Mouse (Mus musculus): Measurements from ENCODE around the gene Zfp423.
"Not testable (repeated sequence)": the region's sequence is repeated elsewhere in the genome, so short reads cannot be mapped to it uniquely, and the experiment has no call there.

The Zfp423 gene

DNA sequence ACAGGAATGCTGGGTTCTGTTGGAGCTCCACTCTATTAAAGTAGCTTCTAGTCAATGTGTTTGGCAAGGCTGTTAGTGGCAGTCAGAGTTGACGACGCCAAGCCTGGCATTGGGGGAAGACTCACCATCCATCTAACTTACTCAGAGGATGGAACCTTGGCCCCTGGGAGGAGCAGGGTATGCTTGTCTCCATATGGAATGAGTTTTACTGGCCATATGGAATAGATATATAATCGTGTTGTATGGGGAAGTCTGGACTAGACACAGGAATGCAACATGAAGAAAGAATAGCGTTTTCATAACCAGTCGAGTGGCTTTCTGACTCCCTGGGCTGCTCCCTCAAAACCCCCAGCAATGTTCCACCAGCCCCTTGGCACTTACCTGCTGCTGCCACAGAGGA, 55.3 kb downstream of the Zfp423 start:
- no peak for DNase-seq (ENCODE audit: low read depth)

DNA sequence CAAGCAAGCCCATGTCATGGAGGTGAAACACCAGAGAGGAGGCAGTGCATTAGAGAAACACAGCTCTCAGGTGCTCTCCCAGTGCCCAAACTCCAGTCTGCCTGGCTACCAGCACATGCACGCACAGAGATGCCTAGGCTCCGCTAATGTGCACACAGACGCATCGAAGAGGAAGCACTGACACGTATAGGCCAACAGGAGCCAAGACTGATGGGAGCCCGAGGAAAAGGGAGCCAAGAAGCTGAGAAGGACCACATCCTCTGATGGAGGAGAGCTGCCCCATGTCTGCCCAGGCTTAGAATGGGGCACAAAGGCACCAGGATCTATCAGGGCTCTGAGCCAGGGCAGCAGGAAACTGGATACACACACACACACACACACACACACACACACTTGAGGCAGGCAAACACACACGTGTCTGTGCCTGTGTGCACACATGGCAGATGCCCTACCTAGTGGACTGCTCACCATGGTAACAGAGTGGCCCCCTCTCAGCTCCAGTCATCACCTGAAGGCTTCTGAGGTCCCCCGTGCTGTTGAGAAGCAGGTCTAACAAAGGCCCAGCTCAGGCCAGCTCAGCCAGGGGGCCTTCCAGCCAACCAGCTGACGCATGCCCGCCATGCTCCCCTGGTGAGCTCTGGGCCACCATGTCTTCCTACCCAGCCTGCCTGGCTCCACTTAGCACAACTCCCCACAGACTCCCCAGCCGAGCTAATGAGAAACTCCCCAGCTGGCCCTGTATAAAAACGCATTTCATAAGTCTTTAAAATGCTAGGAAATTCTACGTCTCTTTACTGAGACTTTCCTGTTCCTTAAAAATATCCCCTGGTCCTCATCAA, 64.0 kb downstream of the Zfp423 start:
- DNase-seq (ENCODE audit: low read depth), result no peak

DNA sequence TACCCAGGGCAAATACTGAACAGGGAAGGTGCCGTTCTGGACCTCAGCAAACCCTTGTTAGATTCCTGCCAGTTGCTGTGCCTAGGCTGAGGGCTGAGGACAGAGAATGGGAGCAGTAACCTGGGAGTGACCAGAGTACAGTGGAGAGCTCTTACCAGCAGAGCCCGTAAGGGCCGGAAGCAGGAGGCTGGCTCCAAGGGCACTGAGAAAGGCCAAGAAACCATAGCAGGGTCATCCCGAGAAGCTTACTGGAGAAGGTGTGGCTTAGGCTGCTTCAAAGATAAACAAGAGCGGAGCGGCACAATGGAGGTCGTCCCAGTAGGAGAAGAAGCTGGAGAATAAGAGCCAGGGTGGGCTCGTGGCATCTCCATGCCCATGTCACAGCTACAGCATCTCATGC, 65.1 kb downstream of the Zfp423 start:
- no peak for DNase-seq (ENCODE audit: low read depth)

DNA sequence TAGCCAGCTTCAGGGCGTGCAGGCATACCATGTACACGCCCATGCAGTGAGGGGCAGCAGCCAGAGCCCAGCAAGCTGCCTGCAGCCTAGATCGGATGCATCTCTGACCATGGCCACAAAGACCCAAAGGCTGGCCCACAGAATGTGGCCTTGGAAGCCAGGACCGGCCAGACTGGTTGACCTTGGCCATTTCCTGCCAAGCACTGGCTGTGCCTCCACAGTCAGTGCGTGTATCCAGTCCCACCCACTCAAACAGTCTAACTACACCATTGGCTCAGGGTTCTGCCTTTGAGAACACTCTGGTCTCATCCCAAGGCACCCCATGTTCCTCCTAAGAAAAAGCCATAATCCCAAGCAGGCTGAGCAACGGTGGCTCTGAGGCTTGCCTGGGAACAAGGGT, 65.8 kb downstream of the Zfp423 start:
- DNase-seq (ENCODE audit: low read depth), result no peak

DNA sequence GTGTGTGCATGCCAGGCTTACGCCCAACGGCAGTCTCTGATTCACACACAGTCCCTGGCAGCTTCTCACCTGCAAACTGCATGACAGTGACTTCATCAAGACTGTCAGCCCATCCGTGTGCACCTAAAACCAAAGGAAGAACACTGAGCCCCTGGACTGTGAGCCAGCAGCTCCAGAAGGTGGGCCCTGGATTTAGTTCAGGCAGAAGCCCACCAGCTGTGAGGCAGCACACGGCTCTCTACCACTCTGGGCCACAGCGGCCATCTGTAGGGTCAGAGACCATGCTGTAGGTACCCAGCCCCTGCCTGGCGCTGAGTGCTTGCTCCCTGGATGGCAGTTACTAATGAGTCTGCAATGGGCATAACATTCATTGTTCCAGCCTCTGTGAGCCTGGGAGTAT, 66.5 kb downstream of the Zfp423 start:
- DNase-seq (ENCODE audit: low read depth), result no peak

DNA sequence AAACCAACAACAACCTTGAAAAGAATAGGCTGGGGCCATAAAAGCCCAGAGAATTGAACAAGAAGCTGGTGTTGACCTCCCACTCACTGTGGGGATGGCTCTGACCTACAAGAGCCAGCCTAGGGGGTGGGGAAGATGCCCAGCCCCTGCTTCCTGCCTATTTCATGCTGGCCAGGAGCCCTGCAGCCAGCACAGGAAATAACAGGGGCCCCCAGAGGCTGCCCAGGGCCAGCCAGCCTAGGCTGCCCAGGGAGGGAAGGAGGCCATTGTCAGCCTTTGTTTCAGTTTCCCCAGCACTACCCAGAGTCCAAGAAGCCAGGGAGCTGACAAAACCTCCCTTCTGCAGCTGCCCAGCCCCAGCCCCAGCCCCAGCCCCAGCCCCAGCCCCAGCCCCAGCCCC, 67.5 kb downstream of the Zfp423 start:
- DNase-seq (ENCODE audit: low read depth), result no peak

DNA sequence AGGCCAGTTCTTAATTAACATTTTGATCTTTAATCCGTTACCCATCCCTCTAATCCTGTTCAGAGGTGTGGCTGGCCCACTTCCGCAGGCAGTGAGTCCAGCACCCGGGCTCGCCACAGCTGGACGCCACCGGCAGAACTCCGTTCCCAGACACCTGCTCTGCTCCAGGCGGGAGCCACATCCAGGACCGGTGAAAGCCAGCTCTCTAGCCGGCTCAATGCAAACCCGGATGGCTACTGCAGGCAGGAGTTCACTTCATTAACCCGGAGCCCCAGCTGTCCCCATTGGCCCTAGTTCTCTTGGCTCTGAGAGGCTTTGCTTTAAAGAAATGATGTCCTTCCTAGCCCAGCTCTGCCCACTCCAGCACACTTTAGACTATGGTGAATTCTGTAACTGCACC, 71.4 kb downstream of the Zfp423 start:
- DNase-seq (ENCODE audit: low read depth), result no peak

DNA sequence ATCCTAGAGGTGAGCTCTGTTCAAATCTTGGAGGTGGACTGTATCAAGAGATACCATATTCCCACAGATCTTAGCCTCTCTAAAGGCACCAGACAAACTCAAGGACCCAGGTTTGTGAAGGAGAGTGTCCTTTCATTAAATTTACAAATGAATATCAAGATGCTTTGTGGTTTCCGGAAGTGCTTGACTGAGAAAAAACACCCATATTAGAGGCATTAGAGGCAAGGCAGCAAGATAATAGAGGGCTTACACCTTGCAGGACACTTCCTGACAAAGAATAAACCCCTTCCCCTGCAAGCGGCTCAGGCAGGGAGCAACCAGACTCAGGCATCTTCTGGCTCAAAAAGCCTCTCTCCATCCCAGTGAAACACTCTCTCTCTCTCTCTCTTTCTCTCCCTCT, 78.3 kb downstream of the Zfp423 start:
- no peak for DNase-seq (ENCODE audit: low read depth)

DNA sequence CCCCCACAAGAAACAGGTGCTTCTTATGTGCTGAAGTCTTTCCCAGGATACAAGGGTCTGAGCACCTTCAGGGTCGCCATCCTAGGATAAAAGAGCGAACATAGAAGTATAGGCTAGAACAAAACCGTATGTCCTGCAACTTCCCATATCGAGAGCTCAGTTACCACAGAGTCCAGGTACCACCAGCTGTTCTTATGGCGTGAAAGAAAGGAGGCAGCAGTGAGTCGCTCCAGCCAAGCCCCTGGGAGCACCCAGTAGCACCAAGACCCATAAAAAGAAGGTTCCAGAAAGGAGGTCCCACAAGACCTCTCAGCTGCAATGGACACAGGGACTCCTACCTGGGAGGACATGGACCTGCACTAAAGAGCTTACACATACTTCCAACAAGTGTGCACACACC, 83.5 kb downstream of the Zfp423 start:
- no peak for DNase-seq (ENCODE audit: low read depth)

DNA sequence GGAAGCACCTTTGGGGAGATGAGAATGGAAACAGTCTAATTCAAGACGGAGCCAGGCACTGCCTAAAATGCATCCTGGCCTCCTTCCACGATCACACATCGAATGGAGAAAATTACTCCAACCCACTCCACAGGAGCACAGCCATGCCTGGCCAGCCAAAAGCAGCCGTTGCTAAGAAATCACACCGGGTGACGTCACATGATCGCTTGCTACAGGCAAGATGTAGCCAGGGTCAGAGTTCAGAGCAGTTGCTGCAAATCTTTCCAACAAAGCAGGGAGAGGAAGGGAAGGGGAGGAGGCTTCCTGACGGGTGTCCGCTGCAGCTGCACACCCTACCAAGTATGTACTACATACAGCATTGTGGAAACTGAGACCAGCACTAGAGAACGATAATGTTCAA, 83.9 kb downstream of the Zfp423 start:
- DNase-seq (ENCODE audit: low read depth), result peak; percentile 10

DNA sequence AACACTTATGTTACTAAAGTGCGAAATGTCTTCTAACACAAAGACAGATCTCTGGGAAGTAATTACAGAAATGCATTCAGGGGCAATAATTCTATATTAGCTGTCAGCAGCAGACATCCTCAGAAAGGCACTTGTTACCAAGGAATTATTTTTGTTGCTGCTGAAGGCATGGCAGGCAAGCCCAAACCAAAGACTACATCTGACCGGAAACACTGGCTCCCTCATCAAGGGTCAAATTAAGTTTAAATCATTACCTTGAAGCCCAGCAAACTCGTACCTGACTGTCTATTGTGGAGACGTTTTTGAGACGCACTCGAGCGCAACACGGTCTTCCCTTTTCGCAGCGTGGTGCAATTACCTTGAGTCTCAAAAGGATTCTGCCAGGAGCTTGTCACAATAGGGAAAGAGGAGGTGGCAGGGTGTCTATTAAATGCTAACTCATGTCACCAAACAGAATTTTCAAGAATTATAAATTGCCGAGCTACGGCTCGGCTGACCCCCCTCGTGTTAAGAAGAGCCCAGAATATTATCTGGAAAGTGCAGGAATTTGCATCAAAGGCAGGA, 86.3 kb downstream of the Zfp423 start:
- DNase-seq (ENCODE audit: low read depth), result no peak

DNA sequence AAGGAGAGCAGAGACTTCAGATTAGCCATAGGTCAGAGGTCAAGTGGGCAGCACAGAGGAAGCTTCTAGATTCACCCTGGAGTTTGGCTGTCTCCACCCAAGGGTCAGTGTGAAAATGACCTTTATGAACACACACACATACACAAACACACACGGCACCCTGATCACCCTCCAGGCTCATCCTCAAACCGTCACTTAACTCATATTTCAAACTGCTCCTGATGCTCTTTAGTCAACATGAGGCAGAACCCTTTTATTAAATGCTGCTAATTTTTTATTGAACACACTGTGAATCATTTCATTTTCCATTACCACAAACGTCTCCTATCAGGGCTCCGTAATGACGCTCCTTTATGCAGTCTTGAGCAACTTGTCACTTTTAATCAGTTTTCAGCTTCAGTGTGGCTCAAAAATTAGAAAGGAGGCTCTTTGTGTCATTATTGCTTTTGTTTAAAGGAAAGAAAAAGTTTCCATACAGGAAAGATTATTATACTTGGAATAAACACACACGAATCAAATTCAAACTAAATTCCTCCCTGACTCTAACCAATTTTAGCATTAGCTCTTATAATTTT, 87.0 kb downstream of the Zfp423 start:
- no peak for DNase-seq (ENCODE audit: low read depth)

DNA sequence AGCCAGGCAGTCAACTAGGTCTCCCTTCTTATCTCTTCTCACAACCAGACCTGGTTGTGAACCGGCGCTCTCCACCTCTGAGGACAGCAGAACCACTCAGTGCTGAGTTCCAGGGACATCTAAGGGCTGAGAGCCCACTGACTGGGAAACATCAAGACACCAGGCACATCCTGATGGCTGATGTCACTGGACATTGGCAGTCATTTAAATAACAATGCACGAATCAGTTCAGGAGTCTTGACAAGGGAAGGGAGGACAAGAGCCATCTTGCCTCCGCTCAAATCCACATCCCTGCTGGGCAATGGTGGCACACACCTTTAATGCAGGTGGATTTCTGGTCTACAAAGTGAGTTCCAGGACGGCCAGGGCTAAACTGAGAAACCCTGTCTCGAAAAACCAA, 92.8 kb downstream of the Zfp423 start:
- DNase-seq (ENCODE audit: low read depth), result no peak

DNA sequence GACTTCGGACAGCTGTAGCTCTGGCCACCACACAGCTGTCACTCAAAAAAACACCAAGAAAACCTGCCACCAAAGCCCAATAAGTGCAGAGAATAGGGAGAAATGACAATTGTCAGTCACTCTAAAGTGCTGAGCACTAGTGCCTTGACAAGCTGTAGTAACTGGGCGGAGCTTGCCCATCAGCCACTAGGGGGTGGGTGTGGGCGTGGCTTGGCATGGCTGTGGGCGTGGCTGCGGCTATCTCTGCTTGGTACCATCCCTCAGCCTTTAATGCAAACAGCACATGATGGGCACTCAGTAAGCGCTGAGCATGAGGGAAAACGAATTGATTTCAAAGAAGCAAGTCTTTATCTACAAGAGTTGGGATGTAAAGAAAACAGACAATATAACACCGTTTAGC, 95.2 kb downstream of the Zfp423 start:
- DNase-seq (ENCODE audit: low read depth), result no peak

DNA sequence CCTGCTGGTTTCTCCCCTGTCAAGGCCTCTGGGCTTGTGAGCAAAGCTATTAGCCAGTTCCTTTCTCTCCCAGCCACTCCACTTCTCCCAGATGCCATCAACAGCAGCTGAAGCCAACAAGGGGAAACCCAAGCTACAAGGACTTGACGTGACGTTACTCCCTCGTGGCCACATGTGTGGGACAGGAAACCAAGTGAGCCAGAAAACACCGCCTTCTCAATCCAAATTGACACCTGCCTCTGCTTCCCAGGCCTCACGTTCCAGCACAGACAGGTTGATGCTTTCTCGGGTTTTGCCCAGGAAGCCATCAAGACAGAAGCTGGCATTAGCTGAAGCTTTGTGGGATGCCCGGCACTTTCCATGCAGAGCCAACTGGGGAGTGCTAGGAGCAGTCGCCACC, 96.3 kb downstream of the Zfp423 start:
- DNase-seq (ENCODE audit: low read depth), result no peak

DNA sequence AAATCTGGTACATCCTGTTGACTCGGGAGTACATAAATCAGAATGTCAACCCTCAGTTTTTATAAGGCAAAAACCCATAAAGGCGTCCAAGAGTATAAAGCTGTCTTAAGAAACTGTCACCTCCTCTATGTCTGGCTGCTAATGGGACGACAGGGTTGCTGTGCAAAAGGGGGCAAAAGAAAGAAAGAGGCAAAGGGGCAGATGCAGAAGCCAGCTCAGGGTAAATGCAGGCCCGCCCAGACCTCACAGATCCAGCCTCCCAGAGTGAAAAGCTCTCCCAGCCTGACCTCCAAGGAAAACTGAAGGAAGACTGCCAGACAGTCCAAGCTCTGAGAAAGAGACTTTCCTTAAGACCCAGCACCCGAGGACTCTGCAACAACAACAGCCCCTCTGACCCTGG, 97.7 kb downstream of the Zfp423 start:
- no peak for DNase-seq (ENCODE audit: low read depth)

DNA sequence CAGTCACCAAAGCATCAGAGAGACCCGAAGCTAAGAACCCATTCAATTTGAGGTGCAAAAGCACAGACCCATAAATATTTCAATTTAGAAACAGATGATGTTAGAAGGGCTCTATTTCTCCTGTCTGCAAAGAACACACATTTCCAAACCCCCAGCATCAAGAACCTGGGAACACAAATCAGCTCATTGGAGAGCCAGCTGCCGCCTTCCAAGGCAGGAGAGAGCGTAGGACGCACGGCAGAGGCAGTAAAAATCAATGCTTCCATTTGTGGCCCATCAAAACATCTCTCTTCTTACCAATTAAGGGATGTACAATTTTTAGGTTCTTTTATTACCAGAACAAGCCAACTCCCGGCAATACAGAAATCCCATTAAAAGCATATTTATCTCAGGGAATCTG, 98.5 kb downstream of the Zfp423 start:
- no peak for DNase-seq (ENCODE audit: low read depth)

DNA sequence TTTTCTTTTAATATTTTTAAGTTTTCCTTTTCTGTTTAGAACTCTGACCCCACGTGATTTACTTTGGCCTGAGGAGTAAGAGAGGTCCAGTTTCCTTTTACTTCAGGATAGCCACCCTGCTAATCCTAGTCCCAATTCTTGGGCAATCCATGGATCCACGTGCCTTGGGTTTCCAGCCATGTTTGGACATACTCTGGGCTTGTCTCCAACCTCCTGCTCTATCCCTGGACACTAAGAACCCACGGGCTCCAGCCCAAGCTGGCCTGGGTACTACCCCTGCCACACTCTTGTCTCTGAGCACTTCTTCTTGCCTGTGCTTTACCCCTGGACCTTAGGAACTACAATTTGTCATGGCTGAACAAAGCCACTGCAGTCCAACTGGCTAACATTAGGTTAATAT, 107.5 kb downstream of the Zfp423 start:
- DNase-seq (ENCODE audit: low read depth), result peak; percentile 4

DNA sequence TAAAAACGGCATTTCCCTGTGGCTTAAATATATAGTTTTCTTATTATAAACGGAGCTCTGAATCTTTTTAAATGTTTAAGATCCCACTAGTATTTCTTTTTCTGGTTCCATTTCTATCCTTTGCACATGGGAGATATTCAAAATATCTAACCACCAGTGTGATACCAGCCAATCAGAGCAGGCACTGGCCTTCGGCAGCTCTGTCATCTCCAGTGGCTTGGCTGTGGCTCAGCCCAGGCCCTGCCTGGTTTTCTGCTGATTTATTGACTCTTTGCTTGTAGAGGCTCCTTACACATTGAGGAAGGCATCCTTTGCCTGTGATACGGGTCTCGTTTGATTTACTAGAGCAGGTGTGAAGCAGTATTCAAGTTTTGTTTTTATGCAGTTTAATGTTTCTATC, 108.0 kb downstream of the Zfp423 start:
- no peak for DNase-seq (ENCODE audit: low read depth)

DNA sequence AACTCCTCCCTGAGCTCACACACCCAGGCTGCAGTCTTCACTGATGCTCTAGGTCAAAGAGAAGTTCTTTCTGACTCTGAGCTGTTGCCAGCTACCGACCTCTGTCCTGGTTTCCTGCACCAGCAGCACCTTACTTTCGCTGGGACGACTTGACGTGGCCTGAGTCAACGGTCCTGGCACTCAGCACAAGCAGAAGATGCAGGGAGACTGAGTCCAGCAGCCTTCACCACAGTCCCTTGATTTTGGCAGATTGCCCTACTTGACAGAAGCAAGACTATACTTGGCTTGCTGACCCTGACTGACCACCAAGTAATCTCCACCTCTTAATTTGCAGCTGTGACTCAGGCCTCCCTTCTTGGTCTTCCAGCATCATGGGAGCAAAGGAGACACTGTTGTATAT, 110.6 kb downstream of the Zfp423 start:
- no peak for DNase-seq (ENCODE audit: low read depth)

DNA sequence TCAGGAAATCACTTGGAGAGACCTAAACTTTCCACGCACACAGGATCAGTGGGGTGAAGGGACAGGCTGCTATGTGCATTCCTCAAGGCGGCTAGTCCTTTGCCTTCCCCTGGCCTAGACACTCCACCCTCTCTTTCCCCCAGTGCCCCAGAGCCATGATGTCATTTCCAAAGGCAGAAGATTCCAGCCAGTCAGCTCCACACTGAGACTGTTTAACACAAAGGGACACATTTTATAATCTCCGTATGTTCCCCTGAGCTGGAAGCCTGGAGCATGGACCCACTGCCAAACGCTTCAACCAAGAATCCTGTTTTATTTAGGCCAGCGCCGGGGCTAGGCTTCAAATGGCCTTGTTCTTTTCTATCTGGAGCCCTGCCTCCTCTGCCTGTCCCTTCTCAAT, 111.6 kb downstream of the Zfp423 start:
- no peak for DNase-seq (ENCODE audit: low read depth)

DNA sequence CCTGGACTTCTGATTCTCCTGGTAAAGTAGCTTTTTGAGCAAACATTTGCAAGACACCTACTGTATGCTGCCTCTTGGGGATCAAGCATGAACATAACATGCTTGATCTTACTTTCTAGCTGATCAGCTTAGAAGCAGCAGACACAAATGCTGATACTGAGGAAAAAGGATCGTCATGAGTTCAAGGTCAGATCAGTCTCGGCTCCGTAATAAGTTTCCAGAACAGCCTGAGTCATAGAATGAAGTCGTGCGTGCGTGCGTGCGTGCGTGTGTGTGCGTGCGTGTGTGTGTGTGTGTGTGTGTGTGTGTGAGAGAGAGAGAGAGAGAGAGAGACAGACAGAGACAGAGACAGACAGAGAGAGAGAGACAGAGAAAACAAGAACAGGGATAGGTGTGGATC, 117.3 kb downstream of the Zfp423 start:
- not testable (repeated sequence) for DNase-seq (ENCODE audit: low read depth)

DNA sequence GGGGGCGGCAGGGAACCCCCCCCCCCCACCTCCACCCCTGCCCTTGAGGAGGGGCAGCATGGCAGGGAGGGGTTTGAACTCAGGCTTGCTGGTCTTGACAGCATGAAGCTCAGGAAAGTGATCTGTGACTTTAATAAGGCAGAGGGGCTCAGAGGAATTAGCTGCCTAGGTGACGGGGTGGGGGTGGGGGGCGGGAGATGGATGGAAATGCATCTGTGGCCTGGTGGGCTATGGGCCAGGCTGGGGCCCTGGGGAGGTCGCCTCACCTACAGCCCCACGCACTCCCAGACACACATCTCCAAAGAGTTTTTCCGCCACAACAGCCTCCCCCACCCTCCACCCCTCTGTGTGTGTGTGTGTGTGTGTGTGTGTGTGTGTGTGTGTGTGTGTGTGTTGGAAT, 122.1 kb downstream of the Zfp423 start:
- no peak for DNase-seq (ENCODE audit: low read depth)

DNA sequence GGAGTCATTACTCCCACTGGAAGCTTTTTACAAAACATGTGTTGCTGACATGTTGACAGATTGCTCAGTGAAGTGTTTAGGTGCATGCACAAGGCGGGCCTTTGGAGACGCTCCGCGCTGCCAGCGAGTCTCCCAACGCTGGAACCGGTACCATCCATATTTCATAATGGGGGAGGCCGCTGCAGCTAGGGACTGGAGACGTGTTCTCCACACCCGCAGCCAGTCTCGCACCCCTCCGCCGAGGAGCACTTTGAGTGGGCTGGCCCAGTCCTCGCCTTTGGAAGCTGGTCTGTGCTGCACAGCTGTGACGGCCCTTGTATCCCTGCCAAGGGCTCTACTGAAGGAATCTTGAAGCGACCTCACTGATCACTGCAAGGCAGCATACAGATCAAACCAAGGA, 122.5 kb downstream of the Zfp423 start:
- DNase-seq (ENCODE audit: low read depth), result no peak
